Mouse (Mus musculus) kidney, postnatal 0 days (tissue): ENCODE measurements around the gene Shisal1. TPM values are rescaled to one million over a fixed set of nuclear protein-coding genes. Genes with fewer than 3 reads are reported as not detected.

ENCODE experiments used
- ATAC-seq: fragments of 200-750 bp; cut with Nextera tagmentation; replicated peaks from 2 replicates; pipeline ENCODE4 v1.8.0; 2017; ENCODE audit warnings: low read depth, moderate number of reproducible peaks, moderate TSS enrichment, moderate library complexity; ENCODE audit not compliant: low FRiP score
- DNase-seq: peaks from one replicate; pipeline ENCODE4 v3.0.0-alpha.2; 2016; ENCODE audit warnings: low spot score
- H3K27ac ChIP-seq: fragments of 300-500 bp; sonication (generic); 2 replicates; pipeline ENCODE4 v1.5.1; 2014; ENCODE audit warnings: mild to moderate bottlenecking
- H3K27me3 ChIP-seq: fragments of 300-500 bp; sonication (generic); 2 replicates; pipeline ENCODE4 v1.6.1; 2014; ENCODE audit warnings: low read length, mixed read lengths; ENCODE audit not compliant: insufficient read depth
- H3K36me3 ChIP-seq: fragments of 300-500 bp; sonication (generic); 2 replicates; pipeline ENCODE4 v1.6.1; 2014; ENCODE audit warnings: low read length, mixed read lengths; ENCODE audit not compliant: insufficient read depth
- H3K4me1 ChIP-seq: fragments of 300-500 bp; sonication (generic); replicated peaks from 2 replicates; pipeline ENCODE4 v1.6.1; 2014; ENCODE audit warnings: antibody characterized with exemption, low read length, mixed read lengths; ENCODE audit not compliant: insufficient read depth
- H3K4me2 ChIP-seq: fragments of 300-500 bp; sonication (generic); 2 replicates; pipeline ENCODE4 v1.6.1; 2014; ENCODE audit warnings: mild to moderate bottlenecking, low read length, moderate library complexity, mixed read lengths
- H3K4me3 ChIP-seq: fragments of 300-500 bp; sonication (generic); replicated peaks from 2 replicates; pipeline ENCODE4 v1.5.1; 2014; ENCODE audit warnings: low read depth, low read length
- H3K9ac ChIP-seq: fragments of 300-500 bp; sonication (generic); 2 replicates; pipeline ENCODE4 v1.6.1; 2014; ENCODE audit warnings: low read depth, low read length
- H3K9me3 ChIP-seq: fragments of 300-500 bp; sonication (generic); replicated peaks from 2 replicates; pipeline ENCODE4 v1.6.1; 2016; ENCODE audit warnings: low read length, inconsistent platforms, mixed read lengths
- CTCF ChIP-seq: IDR thresholded peaks from 2 replicates; pipeline ENCODE4 v1.5.1; 2016; ENCODE audit warnings: antibody characterized with exemption, low read depth, mild to moderate bottlenecking, moderate library complexity
- WGBS: fragments of 180-500 bp; shearing (Covaris S2); extraction: QIAGEN DNeasy Blood & Tissue Kit; methylation state at CpG from one replicate; pipeline ENCODE4 v1.1.7; 2014; 5-methylcytosine and 5-hydroxymethylcytosine counted together
- polyA plus RNA-seq: library from polyadenylated mRNA; unstranded; fragments of >200 nt; fragmentation: Nextera tagmentation; extraction: Ambion mirVana; gene quantifications from 2 replicates; pipeline ENCODE4 v1.2.1, GENCODE M21; 2015

Shisal1 gene
- polyA plus RNA-seq, 1 experiment from 2014 or later = 2.1 TPM

GRCm38 (mm10) chr15:84430482-84430881 lies 16.4 kb downstream of the Shisal1 start:
- no peak for TF ChIP-seq CTCF
- ATAC-seq = no peak
- no peak for DNase-seq
- H3K4me2 ChIP-seq = no peak overlapping the region
- no peaks in the 10 kb centered on the region for H3K9me3 ChIP-seq
- no peaks in the 10 kb centered on the region for H3K36me3 ChIP-seq
- 76% methylated on average over 5 of the region's 5 CpGs for WGBS
- no peak overlapping the region for H3K27ac ChIP-seq
- H3K27me3 ChIP-seq = no peaks in the 10 kb centered on the region
- no peak overlapping the region for H3K4me3 ChIP-seq
- no peaks in the 10 kb centered on the region for H3K4me1 ChIP-seq
- H3K9ac ChIP-seq = no peak overlapping the region

GRCm38 (mm10) chr15:84427624-84428023 lies 19.3 kb downstream of the Shisal1 start:
- Histone ChIP-seq H3K4me1 (no peaks in the 10 kb centered on the region), H3K9me3 (no peaks in the 10 kb centered on the region), H3K27me3 (no peaks in the 10 kb centered on the region), H3K27ac (no peak overlapping the region), H3K4me3 (no peak overlapping the region), H3K9ac (no peak overlapping the region), H3K36me3 (no peaks in the 10 kb centered on the region), H3K4me2 (no peak overlapping the region)
- WGBS = 91% methylated on average over 6 of the region's 6 CpGs
- ATAC-seq (no peak), DNase-seq (no peak)
- no peak for TF ChIP-seq CTCF

GRCm38 (mm10) chr15:84425733-84426132 lies 21.2 kb downstream of the Shisal1 start:
- ATAC-seq (no peak), DNase-seq (no peak)
- no peak overlapping the region for H3K9ac ChIP-seq
- H3K27me3 ChIP-seq = no peaks in the 10 kb centered on the region
- no peaks in the 10 kb centered on the region for H3K4me1 ChIP-seq
- TF ChIP-seq CTCF = no peak
- WGBS = 72% methylated on average over 5 of the region's 5 CpGs
- no peak overlapping the region for H3K4me3 ChIP-seq
- no peak overlapping the region for H3K27ac ChIP-seq
- H3K36me3 ChIP-seq = no peaks in the 10 kb centered on the region
- no peaks in the 10 kb centered on the region for H3K9me3 ChIP-seq
- no peak overlapping the region for H3K4me2 ChIP-seq

GRCm38 (mm10) chr15:84423781-84424180 lies 23.1 kb downstream of the Shisal1 start:
- H3K27me3 ChIP-seq = 0 out of 2 replicates have a peak, but pooled peaks cover 4% of the 10 kb centered on the region
- ATAC-seq = no peak
- no peak for TF ChIP-seq CTCF
- DNase-seq = no peak
- no peak overlapping the region for H3K4me3 ChIP-seq
- no peaks in the 10 kb centered on the region for H3K36me3 ChIP-seq
- WGBS = 81% methylated on average over 5 of the region's 5 CpGs
- no peaks in the 10 kb centered on the region for H3K4me1 ChIP-seq
- no peak overlapping the region for H3K27ac ChIP-seq
- no peak overlapping the region for H3K9ac ChIP-seq
- no peak overlapping the region for H3K4me2 ChIP-seq
- H3K9me3 ChIP-seq = no peaks in the 10 kb centered on the region

- 81% methylated on average over 3 of the region's 4 CpGs for WGBS
- DNase-seq (no peak), ATAC-seq (no peak)
- Histone ChIP-seq H3K27me3 (0 out of 2 replicates have a peak, but pooled peaks cover 4% of the 10 kb centered on the region), H3K4me1 (no peaks in the 10 kb centered on the region), H3K4me2 (no peak overlapping the region), H3K27ac (no peak overlapping the region), H3K9me3 (no peaks in the 10 kb centered on the region), H3K4me3 (no peak overlapping the region), H3K9ac (no peak overlapping the region), H3K36me3 (no peaks in the 10 kb centered on the region)
- TF ChIP-seq CTCF = no peak
Observed at GRCm38 (mm10) chr15:84418266-84418610, 28.7 kb downstream of the Shisal1 start.

GRCm38 (mm10) chr15:84417592-84418265 lies 29.2 kb downstream of the Shisal1 start:
- H3K36me3 ChIP-seq = no peaks in the 10 kb centered on the region
- H3K27ac ChIP-seq = no peak overlapping the region
- 0 out of 2 replicates have a peak, but pooled peaks cover 4% of the 10 kb centered on the region for H3K27me3 ChIP-seq
- H3K4me1 ChIP-seq = no peaks in the 10 kb centered on the region
- no peaks in the 10 kb centered on the region for H3K9me3 ChIP-seq
- no peak overlapping the region for H3K4me3 ChIP-seq
- ATAC-seq (no peak), DNase-seq (no peak)
- H3K4me2 ChIP-seq = no peak overlapping the region
- H3K9ac ChIP-seq = no peak overlapping the region
- 71% methylated on average over 13 of the region's 13 CpGs for WGBS
- TF ChIP-seq CTCF = no peak

GRCm38 (mm10) chr15:84417017-84417416 lies 29.9 kb downstream of the Shisal1 start:
- no peaks in the 10 kb centered on the region; the same call in 1 of the 2 replicates for H3K4me1 ChIP-seq
- no peak; the same call in 1 of the 2 replicates for ATAC-seq
- DNase-seq = no peak
- no peak overlapping the region for H3K27ac ChIP-seq
- H3K9me3 ChIP-seq = no peaks in the 10 kb centered on the region
- H3K4me3 ChIP-seq = no peak overlapping the region
- no peak overlapping the region for H3K9ac ChIP-seq
- WGBS = 55% methylated on average over 14 of the region's 14 CpGs
- H3K4me2 ChIP-seq = no peak overlapping the region
- no peak for TF ChIP-seq CTCF
- H3K27me3 ChIP-seq = 0 out of 2 replicates have a peak, but pooled peaks cover 4% of the 10 kb centered on the region
- no peaks in the 10 kb centered on the region for H3K36me3 ChIP-seq
